Mouse (Mus musculus) lung, adult 2 months (tissue): ENCODE measurements around the gene Gpam. TPM values are rescaled to one million over a fixed set of nuclear protein-coding genes. Genes with fewer than 3 reads are reported as not detected.
A peak's percentile ranks its signal among the peaks of the same experiment; 100 is the strongest.

Experiments
- DNase-seq: peaks from one replicate; pipeline ENCODE4 v3.0.0; 2022
- H3K4me1 ChIP-seq: fragments of 200-500 bp; 2 replicates; pipeline ENCODE4 v1.6.1; 2011; ENCODE audit warnings: low read length; ENCODE audit not compliant: control insufficient read depth, insufficient read depth
- H3K4me3 ChIP-seq: fragments of 200-500 bp; replicated peaks from 2 replicates; pipeline ENCODE3; 2011; ENCODE audit warnings: low read depth, mild to moderate bottlenecking, control low read depth, low read length; ENCODE audit errors: extremely low read depth
- CTCF ChIP-seq: fragments of 200-500 bp; IDR thresholded peaks from 2 replicates; pipeline ENCODE4 v1.5.1; 2011; ENCODE audit warnings: mild to moderate bottlenecking, low read length, control low read depth; ENCODE audit not compliant: insufficient read depth
- POLR2A ChIP-seq: fragments of 200-500 bp; IDR thresholded peaks from 2 replicates; pipeline ENCODE4 v1.6.1; 2011; ENCODE audit warnings: low read depth, mild to moderate bottlenecking, control low read depth, low read length, borderline replicate concordance; ENCODE audit errors: extremely low read depth
- WGBS: fragments of 180-500 bp; shearing (Covaris S2); methylation state at CpG from one replicate; pipeline ENCODE4 v1.1.7; 2018; 5-methylcytosine and 5-hydroxymethylcytosine counted together
- polyA plus RNA-seq: library from polyadenylated mRNA; depleted of rRNA; stranded (reverse); fragments of >200 nt; gene quantifications from 2 replicates; pipeline ENCODE4 v1.2.3, GENCODE M21; 2012

The Gpam gene
- polyA plus RNA-seq, 1 experiment, result 70.8 TPM

- DNase-seq, result no peak
- TF ChIP-seq POLR2A (no peak), CTCF (no peak)
- Histone ChIP-seq H3K4me1 (no peaks in the 10 kb centered on the region; the same call in none of the 2 replicates), H3K4me3 (no peak overlapping the region)
- WGBS, result 54% methylated on average over 11 of the region's 11 CpGs
Observed at GRCm38 (mm10) chr19:55143391-55144300, 16.6 kb upstream of the Gpam start.

DNA sequence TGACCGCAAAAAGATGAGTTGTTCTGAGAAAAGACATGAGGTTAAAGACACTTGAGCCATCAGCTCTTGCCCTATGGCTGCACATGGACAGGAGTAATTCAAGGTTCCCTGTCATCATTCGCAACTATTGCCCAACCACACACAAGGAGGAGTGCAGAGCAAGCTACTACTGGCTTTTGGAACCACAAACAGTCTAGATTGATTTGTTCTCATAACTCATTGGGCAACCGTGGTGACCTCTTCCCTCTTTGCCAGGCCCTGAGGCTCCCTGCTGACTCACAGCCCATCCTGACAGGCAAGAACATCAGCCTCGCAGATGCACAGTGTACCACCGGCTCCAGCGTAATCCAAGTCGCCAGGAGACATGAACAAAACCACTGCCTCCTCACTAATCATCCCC is 12.3 kb upstream of the Gpam start:
- TF ChIP-seq CTCF (no peak), POLR2A (no peak)
- WGBS, result 61% methylated on average over 7 of the region's 7 CpGs
- Histone ChIP-seq H3K4me1 (peaks cover 7% of the 10 kb centered on the region), H3K4me3 (no peak overlapping the region)
- no peak for DNase-seq

GRCm38 (mm10) chr19:55138506-55138905 is 11.5 kb upstream of the Gpam start:
- no peak for DNase-seq
- WGBS, result 81% methylated on average over 7 of the region's 7 CpGs
- TF ChIP-seq POLR2A, result no peak
- no peak for TF ChIP-seq CTCF
- H3K4me1 ChIP-seq, result peaks cover 7% of the 10 kb centered on the region
- no peak overlapping the region for H3K4me3 ChIP-seq

DNA sequence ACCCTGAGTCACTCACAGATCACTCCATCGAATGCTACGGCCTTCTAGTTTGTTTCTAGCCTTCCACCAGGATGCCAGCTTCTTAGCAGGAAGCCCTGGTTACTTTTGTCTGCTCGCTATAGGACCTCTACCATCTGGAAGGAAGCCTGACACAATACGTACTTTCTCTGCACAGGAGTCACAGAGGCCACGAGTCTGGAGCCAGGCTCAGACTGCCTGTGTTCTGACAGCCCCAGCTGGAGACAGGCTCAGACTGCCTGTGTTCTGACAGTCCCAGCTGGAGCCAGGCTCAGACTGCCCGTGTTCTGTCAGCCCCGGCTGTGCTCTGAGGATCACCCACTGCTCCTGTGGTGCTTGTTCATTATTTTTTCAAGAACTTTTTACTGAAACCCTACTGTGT is 10.8 kb upstream of the Gpam start:
- no peak for DNase-seq

DNA sequence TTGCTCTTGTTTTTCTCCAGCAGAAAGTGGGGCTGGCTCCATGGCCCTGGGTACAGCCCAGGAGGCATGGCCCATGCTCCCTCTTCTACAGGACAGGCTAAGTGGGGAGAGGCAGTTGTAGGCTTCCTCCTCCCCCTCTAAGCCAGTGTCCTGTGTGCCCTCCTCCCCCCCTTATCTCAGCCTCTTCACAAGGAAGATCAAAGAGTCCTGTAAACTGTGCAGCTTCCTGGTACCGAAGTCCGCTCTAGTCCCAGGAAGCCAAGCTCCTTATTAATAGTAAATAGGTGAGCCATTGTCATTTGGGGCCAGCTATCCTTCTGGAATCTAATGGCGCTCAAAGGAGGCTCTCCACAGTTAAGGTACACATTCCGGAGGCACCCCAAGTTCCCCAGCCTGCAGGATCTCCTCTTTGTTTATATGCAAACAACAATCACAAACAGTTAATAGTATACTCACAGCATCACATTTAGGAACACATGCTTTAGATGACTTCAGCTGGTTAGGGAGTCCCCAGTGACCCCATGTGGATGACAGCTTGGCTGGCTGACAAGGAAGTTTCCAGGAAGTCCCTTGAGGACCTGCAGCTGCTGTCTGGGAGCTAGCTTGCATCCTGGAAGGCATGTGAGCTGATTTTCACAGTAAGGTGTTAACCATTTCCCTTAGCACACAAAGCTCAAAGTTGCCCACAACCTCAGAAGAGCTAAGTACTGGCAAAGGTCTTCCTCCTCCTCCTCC is 9.8 kb upstream of the Gpam start:
- H3K4me3 ChIP-seq, result no peak overlapping the region
- TF ChIP-seq POLR2A (no peak), CTCF (no peak)
- peaks cover 7% of the 10 kb centered on the region for H3K4me1 ChIP-seq
- 28% methylated on average over 4 of the region's 4 CpGs for WGBS
- no peak for DNase-seq

More for the DNA sequence above, 10.8 kb upstream of the Gpam start:
- TF ChIP-seq CTCF, result no peak
- no peak for TF ChIP-seq POLR2A
- Histone ChIP-seq H3K4me1 (peaks cover 7% of the 10 kb centered on the region), H3K4me3 (no peak overlapping the region)
- 32% methylated on average over 7 of the region's 7 CpGs for WGBS

DNA sequence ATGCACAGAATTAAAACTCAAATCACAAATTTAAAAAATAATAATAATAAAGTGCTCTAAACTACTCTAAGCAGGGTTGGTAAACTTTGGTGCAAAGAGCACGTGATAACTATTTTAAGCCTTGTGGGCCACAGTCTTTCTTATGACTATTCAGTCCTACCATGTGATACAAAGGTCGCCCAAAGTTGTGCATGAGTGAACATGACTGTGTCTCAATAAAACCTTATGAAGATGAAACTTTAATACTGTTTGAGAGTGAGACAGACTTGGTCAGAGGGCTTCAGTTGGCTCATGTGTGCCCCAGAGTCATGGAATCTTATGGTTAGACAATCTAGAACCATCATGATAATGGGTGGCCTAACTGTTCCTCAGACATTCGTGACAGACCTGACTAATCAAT is 8.9 kb upstream of the Gpam start:
- Histone ChIP-seq H3K4me1 (peaks cover 11% of the 10 kb centered on the region), H3K4me3 (no peak overlapping the region)
- no peak for TF ChIP-seq CTCF
- TF ChIP-seq POLR2A, result no peak
- DNase-seq, result no peak
- WGBS, result 89% methylated on average over 3 of the region's 3 CpGs

GRCm38 (mm10) chr19:55134521-55134920 is 7.5 kb upstream of the Gpam start:
- 61% methylated on average over 9 of the region's 9 CpGs for WGBS
- no peak for TF ChIP-seq POLR2A
- TF ChIP-seq CTCF, result no peak
- Histone ChIP-seq H3K4me1 (peaks cover 11% of the 10 kb centered on the region), H3K4me3 (no peak overlapping the region)
- DNase-seq, result no peak

DNA sequence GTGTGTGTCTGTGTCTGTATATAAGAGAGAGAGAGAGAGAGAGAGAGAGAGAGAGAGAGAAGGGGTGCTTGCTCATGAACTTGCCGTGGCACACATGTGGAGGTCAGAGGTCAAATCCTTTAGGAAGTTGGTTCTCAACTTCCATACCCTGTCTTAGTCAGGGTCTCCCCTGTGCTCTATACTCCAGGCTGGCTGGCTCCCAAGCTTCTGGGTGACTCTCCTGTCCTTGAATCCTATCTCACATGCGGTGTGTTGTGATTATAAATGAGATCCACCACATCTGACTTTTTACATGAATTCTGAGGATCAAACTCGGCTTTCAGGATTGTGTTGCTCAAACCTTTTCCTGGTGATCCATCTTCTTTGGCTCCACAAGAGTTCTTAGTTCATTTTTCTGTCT is 5.4 kb upstream of the Gpam start:
- H3K4me3 ChIP-seq, result no peak overlapping the region
- peaks cover 7% of the 10 kb centered on the region for H3K4me1 ChIP-seq
- no peak for DNase-seq
- TF ChIP-seq POLR2A (no peak), CTCF (no peak)
- WGBS, result 75% methylated on average over 3 of the region's 3 CpGs

GRCm38 (mm10) chr19:55131747-55132146 is 4.7 kb upstream of the Gpam start:
- WGBS, result 43% methylated on average over 1 of the region's 1 CpGs
- H3K4me3 ChIP-seq, result no peak overlapping the region
- TF ChIP-seq POLR2A (no peak), CTCF (no peak)
- DNase-seq, result no peak
- H3K4me1 ChIP-seq, result peaks cover 7% of the 10 kb centered on the region

DNA sequence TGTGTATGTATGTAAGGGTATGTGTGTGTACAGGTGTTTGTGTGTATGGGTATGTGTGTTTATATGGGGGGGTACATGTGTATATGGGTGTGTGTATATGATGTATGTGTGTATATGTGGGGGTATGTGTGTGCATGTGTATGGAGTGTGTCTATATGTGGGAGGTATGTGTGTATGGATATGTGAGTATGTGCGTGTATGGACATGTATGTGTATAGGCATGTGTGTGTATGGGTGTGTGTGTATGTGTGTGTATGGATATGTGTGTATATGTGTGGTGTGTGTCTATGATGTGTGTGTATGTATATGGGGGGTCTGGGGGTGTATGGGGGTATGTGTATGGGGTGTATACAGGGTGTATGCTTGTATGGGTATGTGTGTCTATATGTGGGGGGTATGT is 1.4 kb upstream of the Gpam start:
- no peak for TF ChIP-seq POLR2A
- no peak for TF ChIP-seq CTCF
- 100% methylated on average over 1 of the region's 1 CpGs for WGBS
- Histone ChIP-seq H3K4me1 (0 out of 2 replicates have a peak, but pooled peaks cover 4% of the 10 kb centered on the region), H3K4me3 (no peak overlapping the region)
- no peak for DNase-seq

DNA sequence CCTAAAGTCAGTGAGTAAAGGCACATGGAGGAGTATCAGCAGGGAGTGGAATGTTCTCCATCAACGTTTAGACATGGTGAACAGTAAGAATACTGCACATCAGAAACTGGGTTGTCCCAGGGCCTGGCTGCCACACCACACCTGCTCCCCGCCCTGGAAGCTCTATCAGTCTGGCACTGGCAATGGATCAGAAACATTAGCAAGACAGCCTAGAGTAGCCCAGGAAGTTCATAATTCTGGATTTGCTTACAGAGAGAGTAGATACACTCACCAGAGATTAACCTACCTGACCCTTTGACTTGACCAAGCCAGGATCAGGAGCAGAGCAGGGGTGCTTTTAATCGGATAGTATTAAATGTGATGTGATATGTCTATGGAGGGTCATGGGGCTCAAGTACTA is 1.6 kb downstream of the Gpam start:
- DNase-seq, result no peak
- 69% methylated on average over 3 of the region's 3 CpGs for WGBS
- TF ChIP-seq CTCF (no peak), POLR2A (no peak)
- Histone ChIP-seq H3K4me1 (no peaks in the 10 kb centered on the region), H3K4me3 (peak overlapping the region; percentile 40)
